Mouse (Mus musculus): ENCODE results near the gene Polr2a.

GRCm38 (mm10) chr11:69777504-69778257 lies 19.2 kb upstream of the Polr2a start:
- TF ChIP-seq JUND (IDR thresholded peaks at IDR 0.05; ENCODE audit: low read depth, low read length), result no peak
- TF ChIP-seq SMC3 (IDR thresholded peaks at IDR 0.05; ENCODE audit: low read depth, low read length), result no peak
